Mouse (Mus musculus): ENCODE data around the gene Gm9922. TPM values are rescaled to one million over a fixed set of nuclear protein-coding genes. Genes with fewer than 3 reads are reported as not detected.
A peak's percentile ranks its signal among the peaks of the same experiment; 100 is the strongest.

Gm9922 gene
- polyA plus RNA-seq, 1 experiment from 2014 or later: 4.0 TPM

- Histone ChIP-seq H3K27me3 (replicated peaks; ENCODE audit: control insufficient read depth, insufficient read depth, low read length) (no peaks in the 10 kb centered on the region), H3K4me2 (ENCODE audit: low read depth, low read length) (no peak overlapping the region), H3K36me3 (ENCODE audit: control insufficient read depth, insufficient read depth, low read length) (no peaks in the 10 kb centered on the region), H3K9me3 (ENCODE audit: control insufficient read depth, low read length) (no peaks in the 10 kb centered on the region), H3K27ac (replicated peaks; ENCODE audit: low read depth, low read length) (no peak overlapping the region), H3K4me3 (ENCODE audit: low read depth, low read length) (no peak overlapping the region), H3K4me1 (ENCODE audit: control insufficient read depth, insufficient read depth, low read length) (no peaks in the 10 kb centered on the region), H3K9ac (ENCODE audit: low read depth, low read length) (no peak overlapping the region)
- ATAC-seq (ENCODE audit: low read depth): no peak; the same call in 1 of the 2 replicates
- DNase-seq (ENCODE audit: low spot score): peak; percentile 47
- 24% methylated on average over 1 of the region's 1 CpGs for WGBS
These were observed 32.7 kb upstream of the Gm9922 start for GRCm38 (mm10) chr14:101762267-101762666.

GRCm38 (mm10) chr14:101755425-101755824 lies 25.8 kb upstream of the Gm9922 start:
- Histone ChIP-seq H3K4me3 (ENCODE audit: low read depth, low read length) (no peak overlapping the region), H3K9ac (ENCODE audit: low read depth, low read length) (no peak overlapping the region), H3K9me3 (ENCODE audit: control insufficient read depth, low read length) (no peaks in the 10 kb centered on the region), H3K27ac (replicated peaks; ENCODE audit: low read depth, low read length) (no peak overlapping the region), H3K36me3 (ENCODE audit: control insufficient read depth, insufficient read depth, low read length) (no peaks in the 10 kb centered on the region), H3K27me3 (replicated peaks; ENCODE audit: control insufficient read depth, insufficient read depth, low read length) (no peaks in the 10 kb centered on the region), H3K4me2 (ENCODE audit: low read depth, low read length) (no peak overlapping the region), H3K4me1 (ENCODE audit: control insufficient read depth, insufficient read depth, low read length) (no peaks in the 10 kb centered on the region)
- 28% methylated on average over 4 of the region's 4 CpGs for WGBS
- DNase-seq (ENCODE audit: low spot score) (no peak), ATAC-seq (ENCODE audit: low read depth) (no peak)

- peaks cover 8% of the 10 kb centered on the region; the same call in 1 of the 2 replicates for H3K4me1 ChIP-seq (ENCODE audit: control insufficient read depth, insufficient read depth, low read length)
- no peak overlapping the region for H3K4me2 ChIP-seq (ENCODE audit: low read depth, low read length)
- H3K4me3 ChIP-seq (ENCODE audit: low read depth, low read length): no peak overlapping the region
- no peaks in the 10 kb centered on the region for H3K36me3 ChIP-seq (ENCODE audit: control insufficient read depth, insufficient read depth, low read length)
- no peak overlapping the region for H3K9ac ChIP-seq (ENCODE audit: low read depth, low read length)
- DNase-seq (ENCODE audit: low spot score) (no peak), ATAC-seq (ENCODE audit: low read depth) (no peak)
- H3K27me3 ChIP-seq (replicated peaks; ENCODE audit: control insufficient read depth, insufficient read depth, low read length): no peaks in the 10 kb centered on the region
- no peaks in the 10 kb centered on the region for H3K9me3 ChIP-seq (ENCODE audit: control insufficient read depth, low read length)
- 77% methylated on average over 4 of the region's 4 CpGs for WGBS
- H3K27ac ChIP-seq (replicated peaks; ENCODE audit: low read depth, low read length): no peak overlapping the region
These were observed 21.3 kb upstream of the Gm9922 start for GRCm38 (mm10) chr14:101750910-101751309.

- no peak overlapping the region for H3K27ac ChIP-seq (replicated peaks; ENCODE audit: low read depth, low read length)
- WGBS: 83% methylated on average over 7 of the region's 7 CpGs
- H3K9ac ChIP-seq (ENCODE audit: low read depth, low read length): no peak overlapping the region
- no peaks in the 10 kb centered on the region for H3K27me3 ChIP-seq (replicated peaks; ENCODE audit: control insufficient read depth, insufficient read depth, low read length)
- no peaks in the 10 kb centered on the region for H3K9me3 ChIP-seq (ENCODE audit: control insufficient read depth, low read length)
- DNase-seq (ENCODE audit: low spot score) (no peak), ATAC-seq (ENCODE audit: low read depth) (no peak)
- H3K4me1 ChIP-seq (ENCODE audit: control insufficient read depth, insufficient read depth, low read length): peaks cover 11% of the 10 kb centered on the region; the same call in 1 of the 2 replicates
- no peak overlapping the region for H3K4me3 ChIP-seq (ENCODE audit: low read depth, low read length)
- no peak overlapping the region for H3K4me2 ChIP-seq (ENCODE audit: low read depth, low read length)
- no peaks in the 10 kb centered on the region for H3K36me3 ChIP-seq (ENCODE audit: control insufficient read depth, insufficient read depth, low read length)
These were observed 18.8 kb upstream of the Gm9922 start for GRCm38 (mm10) chr14:101748436-101748835.

GRCm38 (mm10) chr14:101747811-101748210 lies 18.2 kb upstream of the Gm9922 start:
- ATAC-seq (ENCODE audit: low read depth): no peak
- 94% methylated on average over 11 of the region's 11 CpGs for WGBS

GRCm38 (mm10) chr14:101746635-101747034 lies 17.0 kb upstream of the Gm9922 start:
- Histone ChIP-seq H3K27me3 (replicated peaks; ENCODE audit: control insufficient read depth, insufficient read depth, low read length) (no peaks in the 10 kb centered on the region), H3K27ac (replicated peaks; ENCODE audit: low read depth, low read length) (peak overlapping the region; percentile 24; the same call in 1 of the 2 replicates), H3K4me2 (ENCODE audit: low read depth, low read length) (no peak overlapping the region), H3K4me3 (ENCODE audit: low read depth, low read length) (no peak overlapping the region), H3K9me3 (ENCODE audit: control insufficient read depth, low read length) (no peaks in the 10 kb centered on the region), H3K9ac (ENCODE audit: low read depth, low read length) (no peak overlapping the region), H3K4me1 (ENCODE audit: control insufficient read depth, insufficient read depth, low read length) (peaks cover 11% of the 10 kb centered on the region; the same call in 1 of the 2 replicates), H3K36me3 (ENCODE audit: control insufficient read depth, insufficient read depth, low read length) (no peaks in the 10 kb centered on the region)
- peak; percentile 83 for DNase-seq (ENCODE audit: low spot score)
- 28% methylated on average over 3 of the region's 3 CpGs for WGBS
- ATAC-seq (ENCODE audit: low read depth): peak; percentile 15; the same call in 1 of the 2 replicates

More at GRCm38 (mm10) chr14:101747811-101748210, 18.2 kb upstream of the Gm9922 start:
- H3K27me3 ChIP-seq (replicated peaks; ENCODE audit: control insufficient read depth, insufficient read depth, low read length): no peaks in the 10 kb centered on the region
- H3K9ac ChIP-seq (ENCODE audit: low read depth, low read length): no peak overlapping the region
- no peak for DNase-seq (ENCODE audit: low spot score)
- no peaks in the 10 kb centered on the region for H3K36me3 ChIP-seq (ENCODE audit: control insufficient read depth, insufficient read depth, low read length)
- no peaks in the 10 kb centered on the region for H3K9me3 ChIP-seq (ENCODE audit: control insufficient read depth, low read length)
- no peak overlapping the region for H3K4me2 ChIP-seq (ENCODE audit: low read depth, low read length)
- H3K4me3 ChIP-seq (ENCODE audit: low read depth, low read length): no peak overlapping the region
- no peak overlapping the region for H3K27ac ChIP-seq (replicated peaks; ENCODE audit: low read depth, low read length)
- peaks cover 11% of the 10 kb centered on the region; the same call in 1 of the 2 replicates for H3K4me1 ChIP-seq (ENCODE audit: control insufficient read depth, insufficient read depth, low read length)

- no peaks in the 10 kb centered on the region for H3K4me1 ChIP-seq (ENCODE audit: control insufficient read depth, insufficient read depth, low read length)
- H3K4me2 ChIP-seq (ENCODE audit: low read depth, low read length): no peak overlapping the region
- no peak overlapping the region for H3K27ac ChIP-seq (replicated peaks; ENCODE audit: low read depth, low read length)
- WGBS: 83% methylated on average over 4 of the region's 4 CpGs
- DNase-seq (ENCODE audit: low spot score) (no peak), ATAC-seq (ENCODE audit: low read depth) (no peak)
- H3K9me3 ChIP-seq (ENCODE audit: control insufficient read depth, low read length): no peaks in the 10 kb centered on the region
- H3K36me3 ChIP-seq (ENCODE audit: control insufficient read depth, insufficient read depth, low read length): no peaks in the 10 kb centered on the region
- H3K27me3 ChIP-seq (replicated peaks; ENCODE audit: control insufficient read depth, insufficient read depth, low read length): no peaks in the 10 kb centered on the region
- H3K4me3 ChIP-seq (ENCODE audit: low read depth, low read length): no peak overlapping the region
- H3K9ac ChIP-seq (ENCODE audit: low read depth, low read length): no peak overlapping the region
These were observed 7.9 kb upstream of the Gm9922 start for GRCm38 (mm10) chr14:101737501-101737900.

- no peaks in the 10 kb centered on the region for H3K36me3 ChIP-seq (ENCODE audit: control insufficient read depth, insufficient read depth, low read length)
- WGBS: 31% methylated on average over 10 of the region's 10 CpGs
- no peak overlapping the region for H3K9ac ChIP-seq (ENCODE audit: low read depth, low read length)
- H3K4me1 ChIP-seq (ENCODE audit: control insufficient read depth, insufficient read depth, low read length): no peaks in the 10 kb centered on the region
- H3K4me2 ChIP-seq (ENCODE audit: low read depth, low read length): no peak overlapping the region
- H3K9me3 ChIP-seq (ENCODE audit: control insufficient read depth, low read length): no peaks in the 10 kb centered on the region
- no peak overlapping the region for H3K27ac ChIP-seq (replicated peaks; ENCODE audit: low read depth, low read length)
- peaks cover 13% of the 10 kb centered on the region for H3K27me3 ChIP-seq (replicated peaks; ENCODE audit: control insufficient read depth, insufficient read depth, low read length)
- no peak overlapping the region for H3K4me3 ChIP-seq (ENCODE audit: low read depth, low read length)
- no peak for ATAC-seq (ENCODE audit: low read depth)
- no peak for DNase-seq (ENCODE audit: low spot score)
These were observed 4.1 kb upstream of the Gm9922 start for GRCm38 (mm10) chr14:101733542-101734303.

Data from embryonic facial prominence, embryonic 14.5 days (tissue).